Mouse (Mus musculus): ENCODE results near the gene P2ry14.

P2ry14 gene

GRCm38 (mm10) chr3:59153424-59153823 is at the start of gene P2ry14:
Gene P2ry14, minus strand, starts transcription at chr3:59153618.
- in situ Hi-C loops (cut with MboI, MseI) = no loop called here

- in situ Hi-C loops (cut with MboI, MseI) = no loop called here
These were observed 44.0 kb upstream of the P2ry14 start for GRCm38 (mm10) chr3:59197329-59197948.

- in situ Hi-C loops (cut with MboI, MseI) = no loop called here
These were observed 41.5 kb upstream of the P2ry14 start, which contains the start of gene Gpr87 for GRCm38 (mm10) chr3:59194938-59195337. Gene Gpr87, minus strand, starts transcription at chr3:59195104.

- in situ Hi-C loops (cut with MboI, MseI) = no loop called here
These were observed 40.7 kb upstream of the P2ry14 start for GRCm38 (mm10) chr3:59194099-59194498.

- in situ Hi-C loops (cut with MboI, MseI) = no loop called here
These were observed 38.3 kb upstream of the P2ry14 start for GRCm38 (mm10) chr3:59191674-59192073.

- in situ Hi-C loops (cut with MboI, MseI) = no loop called here
These were observed 33.9 kb upstream of the P2ry14 start for GRCm38 (mm10) chr3:59187336-59187735.

- in situ Hi-C loops (cut with MboI, MseI) = no loop called here
These were observed 32.2 kb upstream of the P2ry14 start for GRCm38 (mm10) chr3:59185662-59186061.

- in situ Hi-C loops (cut with MboI, MseI) = no loop called here
These were observed 28.7 kb upstream of the P2ry14 start for GRCm38 (mm10) chr3:59182129-59182528.

- in situ Hi-C loops (cut with MboI, MseI) = no loop called here
These were observed 27.7 kb upstream of the P2ry14 start for GRCm38 (mm10) chr3:59181134-59181533.

- in situ Hi-C loops (cut with MboI, MseI) = no loop called here
These were observed 23.5 kb upstream of the P2ry14 start for GRCm38 (mm10) chr3:59176871-59177270.

GRCm38 (mm10) chr3:59175234-59175633 is 21.8 kb upstream of the P2ry14 start:
- in situ Hi-C loops (cut with MboI, MseI) = no loop called here

- in situ Hi-C loops (cut with MboI, MseI) = no loop called here
These were observed 21.2 kb upstream of the P2ry14 start for GRCm38 (mm10) chr3:59174426-59175154.

- in situ Hi-C loops (cut with MboI, MseI) = no loop called here
These were observed 16.7 kb upstream of the P2ry14 start for GRCm38 (mm10) chr3:59169921-59170627.

- in situ Hi-C loops (cut with MboI, MseI) = no loop called here
These were observed 15.8 kb upstream of the P2ry14 start for GRCm38 (mm10) chr3:59169215-59169614.

GRCm38 (mm10) chr3:59168476-59168875 is 15.1 kb upstream of the P2ry14 start:
- in situ Hi-C loops (cut with MboI, MseI) = no loop called here

- in situ Hi-C loops (cut with MboI, MseI) = no loop called here
These were observed 14.1 kb upstream of the P2ry14 start for GRCm38 (mm10) chr3:59167417-59168054.

- in situ Hi-C loops (cut with MboI, MseI) = loop anchor here (5.0 kb wide), 1 partner anchor 83 kb away; no protein-coding TSS in a partner anchor
These were observed 7.0 kb upstream of the P2ry14 start for GRCm38 (mm10) chr3:59160465-59160864.

GRCm38 (mm10) chr3:59157048-59157447 is 3.6 kb upstream of the P2ry14 start:
- in situ Hi-C loops (cut with MboI, MseI) = no loop called here

- in situ Hi-C loops (cut with MboI, MseI) = no loop called here
These were observed 2.0 kb upstream of the P2ry14 start for GRCm38 (mm10) chr3:59155404-59155803.

GRCm38 (mm10) chr3:59154888-59155287 is 1.5 kb upstream of the P2ry14 start:
- in situ Hi-C loops (cut with MboI, MseI) = no loop called here

GRCm38 (mm10) chr3:59150624-59151023 is 2.8 kb downstream of the P2ry14 start:
- in situ Hi-C loops (cut with MboI, MseI) = no loop called here

GRCm38 (mm10) chr3:59149646-59150045 is 3.8 kb downstream of the P2ry14 start:
- in situ Hi-C loops (cut with MboI, MseI) = loop anchor here (25.0 kb wide), 1 partner anchor 1488 kb away; no protein-coding TSS in a partner anchor
